Mouse (Mus musculus) leukemia stem cell, adult 10-12 weeks (primary cell): ENCODE measurements around the gene Lrrc74b. TPM values are rescaled to one million over a fixed set of nuclear protein-coding genes. Genes with fewer than 3 reads are reported as not detected.

Experiments used
- polyA plus RNA-seq: library from polyadenylated mRNA; stranded (reverse); fragments of >175 nt; gene quantifications from 2 replicates; pipeline ENCODE4 v1.2.3, GENCODE M21; 2012; ENCODE audit warnings: low replicate concordance

Lrrc74b gene
- polyA plus RNA-seq: 0.30 TPM in 1 of 2 replicates, not detected in the other

DNA sequence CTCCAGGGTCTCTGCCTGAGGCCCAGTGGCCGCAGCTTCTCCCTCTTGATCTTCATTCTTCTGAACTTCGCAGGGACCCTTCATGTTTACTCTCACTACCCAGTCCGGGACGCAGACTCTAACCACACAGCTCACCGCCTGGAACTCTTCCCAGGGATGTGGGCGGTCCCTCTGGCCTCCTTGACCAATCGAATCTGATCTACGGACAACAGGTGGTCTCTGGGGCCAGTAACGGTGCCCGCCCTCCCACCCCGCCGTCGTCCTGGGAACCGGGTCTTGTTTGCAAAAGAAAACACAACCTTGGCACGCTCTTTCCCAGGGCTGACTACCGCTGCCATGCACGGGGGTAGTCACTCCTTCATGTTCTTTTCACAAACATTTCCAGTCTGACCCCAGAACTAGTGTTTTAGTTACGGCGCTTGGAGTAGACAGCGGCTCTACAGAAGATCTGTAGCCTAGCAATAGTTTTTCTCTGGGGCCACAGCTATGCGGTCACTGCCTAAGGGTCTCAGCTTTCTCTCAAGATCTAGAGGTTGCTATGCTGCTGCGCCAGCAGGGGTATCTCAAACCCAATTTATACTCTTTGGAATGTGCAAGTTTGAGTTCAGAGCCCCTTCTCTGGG lies at the start of gene Lrrc74b:
Gene Lrrc74b (minus strand): TSS at position 120 of the 623 bp plus-strand sequence.

DNA sequence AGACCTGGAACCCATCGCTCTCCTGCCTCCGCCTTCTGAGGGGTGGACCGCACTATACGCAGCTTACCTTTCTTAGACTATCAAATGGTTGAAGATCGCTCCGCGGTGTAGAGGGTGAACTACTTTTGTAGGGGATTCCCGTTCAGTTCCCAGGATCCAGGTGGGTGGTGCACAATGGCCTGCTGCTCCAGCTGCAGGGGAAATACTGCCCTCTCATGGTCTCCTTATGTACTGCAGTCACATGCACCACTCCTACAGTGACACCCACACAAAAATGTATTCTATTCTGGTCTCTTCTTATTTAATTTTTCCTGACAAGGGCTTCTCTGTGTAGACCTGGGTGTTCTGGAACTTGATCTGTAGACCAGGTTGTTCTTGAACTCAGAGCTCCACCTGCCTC lies 22.0 kb upstream of the Lrrc74b start, which contains the start of gene Slc7a4:
Gene Slc7a4 (minus strand): TSS at position 151 of the 400 bp plus-strand sequence.

GRCm38 (mm10) chr16:17561751-17562208 lies 733 bp upstream of the Lrrc74b start, which contains the start of gene P2rx6:
Gene P2rx6, plus strand, starts transcription at chr16:17561885.

GRCm38 (mm10) chr16:17530640-17531288 lies 30.3 kb downstream of the Lrrc74b start, which contains the start of gene Thap7:
Gene Thap7, minus strand, starts transcription at chr16:17531136.

DNA sequence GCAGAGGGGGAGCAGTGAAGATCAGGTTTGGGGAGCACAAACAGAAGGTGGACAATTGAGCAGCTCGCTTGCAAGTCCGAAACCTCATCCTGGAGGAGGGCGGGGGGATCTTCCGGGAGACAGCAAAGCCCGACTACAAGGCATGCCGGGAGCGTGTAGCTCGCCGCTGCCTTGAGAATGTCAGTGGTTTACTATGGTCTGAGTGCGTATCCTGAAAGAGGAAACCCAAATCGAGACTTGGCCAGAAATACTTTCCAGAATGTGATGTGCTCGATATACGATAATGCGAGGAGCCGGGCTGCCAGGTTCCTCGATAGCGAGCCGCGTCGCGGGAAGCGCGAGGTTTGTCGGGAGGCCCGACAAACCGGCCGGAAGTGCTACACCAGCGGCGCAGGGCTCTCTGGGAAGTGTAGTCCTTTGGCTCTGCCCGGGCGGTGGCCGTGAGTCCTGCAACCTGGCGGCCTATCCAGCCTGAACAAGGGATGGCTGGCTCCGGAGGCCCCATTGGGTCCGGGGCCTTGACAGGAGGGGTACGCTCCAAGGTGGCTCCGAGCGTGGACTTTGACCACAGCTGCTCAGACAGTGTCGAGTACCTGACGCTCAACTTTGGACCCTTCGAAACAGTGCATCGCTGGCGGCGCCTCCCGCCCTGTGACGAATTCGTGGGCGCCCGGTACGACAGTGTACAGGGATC lies 52.4 kb downstream of the Lrrc74b start, which contains the start of gene Lztr1:
Gene Lztr1 (plus strand): TSS at position 143 of the 694 bp plus-strand sequence.

Other genes starting within 250 kb of the Lrrc74b start
- not detected in 2 replicates for gene Serpind1, start 229.9 kb downstream of the Lrrc74b start, polyA plus RNA-seq
- gene Snap29, start 155.3 kb downstream of the Lrrc74b start, polyA plus RNA-seq: 3.3 and 8.2 TPM in 2 replicates
- 6.0 and 19.9 TPM in 2 replicates for gene Pi4ka, start 154.9 kb downstream of the Lrrc74b start, polyA plus RNA-seq
- 25.4 and 29.1 TPM in 2 replicates for gene Crkl, start 109.3 kb downstream of the Lrrc74b start, polyA plus RNA-seq
- gene Aifm3, start 71.6 kb downstream of the Lrrc74b start, polyA plus RNA-seq: not detected in 2 replicates
- gene Lztr1, start 52.6 kb downstream of the Lrrc74b start, polyA plus RNA-seq: 11.7 and 43.6 TPM in 2 replicates
- 191 and 262 TPM in 2 replicates for gene Thap7, start 30.1 kb downstream of the Lrrc74b start, polyA plus RNA-seq
- not detected in 2 replicates for gene P2rx6, start 638 bp upstream of the Lrrc74b start, polyA plus RNA-seq
- gene Slc7a4, start 22.0 kb upstream of the Lrrc74b start, polyA plus RNA-seq: 0.56 and 3.7 TPM in 2 replicates
- gene Smpd4, start 58.1 kb upstream of the Lrrc74b start, polyA plus RNA-seq: 9.8 and 140 TPM in 2 replicates
- gene Ccdc74a, start 85.2 kb upstream of the Lrrc74b start, polyA plus RNA-seq: 18.7 and 55.3 TPM in 2 replicates
- gene Med15, start 171.6 kb upstream of the Lrrc74b start, polyA plus RNA-seq: 147 and 310 TPM in 2 replicates
- 2.3 and 30.3 TPM in 2 replicates for gene Klhl22, start 198.4 kb upstream of the Lrrc74b start, polyA plus RNA-seq
- gene Scarf2, start 236.0 kb upstream of the Lrrc74b start, polyA plus RNA-seq: 3.8 and 4.0 TPM in 2 replicates